Mouse (Mus musculus) sigmoid colon, adult 10 weeks (tissue): ENCODE results near the gene Snrnp70. TPM values are rescaled to one million over a fixed set of nuclear protein-coding genes. Genes with fewer than 3 reads are reported as not detected.

Experiments
- polyA plus RNA-seq: library from polyadenylated mRNA; stranded (reverse); fragments of 350-450 nt; fragmentation: Illumina TruSeq; extraction: RNeasy Lipid Tissue Mini Kit (QIAGEN cat#74804); gene quantifications from one replicate; pipeline ENCODE4 v1.2.3, GENCODE M21; 2014; ENCODE audit warnings: low read depth, low replicate concordance

The Snrnp70 gene
- polyA plus RNA-seq = 119 TPM

DNA sequence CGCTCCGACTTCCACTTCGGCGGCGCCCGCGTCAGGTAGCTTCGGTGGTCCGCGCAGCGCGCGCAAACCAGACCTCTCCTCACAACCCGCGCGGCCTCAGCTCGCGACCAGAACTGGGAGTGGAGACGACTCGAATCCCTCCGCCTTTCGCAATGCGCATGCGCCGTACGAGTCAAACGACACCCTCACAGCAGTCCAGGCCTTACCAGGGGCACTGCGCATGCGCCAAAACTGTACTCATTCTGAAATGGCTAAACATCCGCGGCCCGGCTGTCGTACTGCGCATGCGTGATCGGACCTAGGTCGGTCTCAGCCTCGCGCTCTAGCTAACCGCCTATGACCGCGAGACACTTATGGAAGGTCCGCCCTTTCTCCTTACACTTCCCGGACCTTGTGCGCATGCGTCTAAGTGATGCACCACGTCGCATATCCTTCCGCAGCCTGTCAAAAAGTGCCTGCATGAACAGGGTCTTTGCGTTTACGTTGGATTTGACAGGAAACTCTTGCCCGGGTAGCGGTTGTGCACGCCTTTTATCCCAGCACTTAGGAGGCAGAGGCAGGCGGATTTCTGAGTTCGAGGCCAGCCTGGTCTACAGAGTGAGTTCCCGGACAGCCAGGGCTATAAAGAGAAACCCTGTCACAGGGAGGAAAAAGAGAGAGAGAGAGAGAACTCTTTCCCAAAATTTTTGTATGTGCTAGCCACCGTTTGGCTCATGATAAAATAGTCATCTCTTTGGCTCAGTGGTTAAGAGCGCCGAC lies at the start of gene Snrnp70:
Gene Snrnp70, minus strand, starts transcription at position 165 of the 759 bp plus-strand sequence.

GRCm38 (mm10) chr7:45437521-45438276 lies 42.2 kb upstream of the Snrnp70 start, which contains the start of gene Ruvbl2:
Ruvbl2 (minus strand) TSS chr7:45438096.

DNA sequence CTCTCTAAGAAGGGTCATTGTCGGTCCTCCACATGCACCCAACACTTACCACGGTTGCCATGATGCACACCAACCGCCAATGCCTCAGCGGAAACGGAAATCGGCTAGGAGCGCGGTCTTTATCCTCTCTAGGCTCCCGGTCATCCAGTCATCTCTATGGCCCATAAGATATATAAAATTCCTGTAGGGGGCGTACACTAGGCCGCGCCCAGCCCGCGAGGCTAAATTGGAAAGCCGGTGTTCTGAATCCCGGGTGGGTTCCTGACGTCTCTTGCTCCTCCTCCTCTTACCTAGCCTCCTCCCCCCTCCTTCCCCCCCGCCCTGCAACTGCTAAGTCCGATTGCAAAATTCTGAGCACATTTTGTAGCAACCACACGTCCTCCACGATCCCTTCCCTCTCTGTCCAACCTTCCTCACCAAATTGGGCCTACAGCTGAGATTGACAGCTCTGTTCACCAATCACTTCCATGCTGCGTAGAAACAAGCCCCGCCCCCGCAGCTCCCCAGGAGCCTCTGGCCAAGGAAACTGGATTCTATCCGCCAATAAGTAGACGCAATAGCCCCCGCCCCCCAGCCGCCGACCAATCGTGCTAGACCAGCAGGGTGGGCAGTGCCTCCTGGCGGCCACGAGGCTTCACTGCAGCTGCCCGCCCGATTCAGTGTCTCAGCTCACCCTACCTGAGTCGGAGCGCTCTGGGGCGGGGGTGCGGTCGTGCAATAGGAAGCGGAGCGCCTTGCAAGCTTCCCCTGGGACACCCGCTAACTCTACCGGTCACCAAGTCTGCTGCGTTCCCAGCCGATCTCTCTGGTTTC lies 38.9 kb upstream of the Snrnp70 start, which contains the start of gene Gys1:
Gene Gys1, plus strand, starts transcription at position 642 of the 813 bp plus-strand sequence.

DNA sequence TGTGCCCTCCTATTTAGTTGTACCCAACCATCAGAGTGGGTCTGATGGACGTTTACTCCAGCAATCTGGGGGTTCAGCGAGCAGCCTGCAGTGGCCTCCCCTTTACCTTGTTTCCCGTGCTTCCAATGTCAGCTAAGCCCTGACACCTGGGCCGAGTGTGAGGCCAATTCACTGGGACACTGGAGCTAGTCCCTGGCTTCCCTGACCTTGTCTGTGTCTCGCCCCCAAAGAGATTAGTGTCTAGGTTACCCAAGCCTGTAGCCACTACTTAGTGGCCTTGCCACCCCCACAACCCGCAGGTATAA lies 25.0 kb upstream of the Snrnp70 start, which contains the start of gene Lhb:
Gene Lhb, plus strand, starts transcription at position 206 of the 305 bp plus-strand sequence.

DNA sequence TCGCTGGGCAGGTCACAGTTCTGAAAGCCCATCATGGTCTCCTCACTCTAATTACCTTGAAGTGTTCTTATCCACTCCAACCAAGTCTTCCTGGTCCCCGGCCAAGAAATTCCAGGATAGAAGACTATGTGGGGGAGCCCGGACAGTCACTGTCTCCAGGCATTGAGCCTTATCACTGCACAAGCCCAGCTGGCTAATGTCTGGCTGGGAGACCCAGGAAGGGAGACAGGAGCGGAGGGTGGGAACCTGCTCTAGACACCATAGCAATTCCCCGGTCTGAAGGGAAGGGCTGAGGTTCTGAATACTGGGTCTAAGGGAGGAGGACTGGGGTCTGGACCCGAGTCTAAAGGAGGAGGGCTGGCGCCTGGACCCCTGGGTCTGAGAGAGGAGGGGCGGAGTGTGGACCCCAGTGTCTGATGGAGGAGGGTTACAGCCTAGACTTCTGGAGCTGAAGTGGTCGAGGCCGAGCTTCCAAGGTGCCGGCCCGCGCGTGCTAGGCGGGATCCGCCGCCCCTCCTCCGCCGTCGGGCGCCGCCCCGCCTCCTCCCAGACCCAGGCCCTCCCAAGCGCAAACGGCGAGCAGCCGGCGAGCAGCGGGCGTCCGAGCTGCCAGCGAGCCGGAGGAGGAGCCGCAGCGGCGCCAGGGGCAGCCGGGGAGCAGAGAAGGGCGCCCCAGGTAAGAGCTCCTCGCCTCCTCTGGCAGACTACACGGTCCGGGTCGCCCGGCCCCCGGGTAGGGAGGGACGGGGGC lies 17.7 kb upstream of the Snrnp70 start, which contains the start of gene Ntf5:
Gene Ntf5, plus strand, starts transcription at position 583 of the 751 bp plus-strand sequence.

DNA sequence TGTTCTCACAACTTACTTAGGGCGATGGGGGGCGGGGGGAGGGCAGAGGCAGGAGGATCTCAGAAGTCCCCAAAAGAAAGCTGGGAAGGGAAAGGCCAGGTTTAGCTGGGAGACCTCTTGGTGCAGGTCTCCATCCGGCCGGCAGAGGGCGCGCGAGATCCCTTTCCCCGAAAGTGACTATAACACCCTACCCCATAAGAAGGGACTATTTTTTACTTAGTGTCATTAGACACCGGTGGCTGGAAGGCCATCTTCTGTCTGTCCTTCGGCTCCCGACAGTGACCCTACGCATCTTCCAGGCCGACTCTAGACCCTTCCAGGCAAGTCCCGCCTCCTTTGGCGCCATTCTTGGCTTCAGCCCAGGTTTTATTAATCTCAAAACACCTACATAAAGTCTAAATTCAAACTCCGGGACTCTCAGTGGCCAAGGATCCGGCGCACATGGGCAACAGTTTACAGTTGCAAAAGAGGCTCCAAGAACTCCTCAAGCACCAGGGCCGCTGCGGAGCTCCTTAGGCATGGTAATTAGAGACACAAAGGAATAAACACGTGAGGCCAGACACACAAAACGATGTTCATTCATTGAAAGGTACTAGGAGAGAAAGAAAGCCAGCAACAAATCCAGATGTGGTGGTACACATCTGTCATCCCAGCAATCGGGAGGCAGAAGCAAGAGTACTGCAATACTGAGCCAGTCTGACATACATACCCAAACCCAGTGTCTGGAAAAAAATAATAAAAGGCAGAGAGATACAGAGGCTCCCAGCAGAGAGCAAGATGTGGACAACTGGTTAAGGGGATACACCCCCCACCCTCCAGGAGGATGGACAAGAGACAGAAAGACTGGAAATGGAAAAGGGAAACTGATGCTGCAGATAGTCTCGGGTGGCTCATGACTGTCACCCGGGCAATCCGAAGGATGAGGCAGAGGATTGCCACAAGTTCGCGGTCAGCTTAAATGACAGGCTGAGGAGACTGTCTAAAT lies 9.8 kb upstream of the Snrnp70 start, which contains the start of gene Kcna7:
Gene Kcna7, plus strand, starts transcription at position 563 of the 985 bp plus-strand sequence.

DNA sequence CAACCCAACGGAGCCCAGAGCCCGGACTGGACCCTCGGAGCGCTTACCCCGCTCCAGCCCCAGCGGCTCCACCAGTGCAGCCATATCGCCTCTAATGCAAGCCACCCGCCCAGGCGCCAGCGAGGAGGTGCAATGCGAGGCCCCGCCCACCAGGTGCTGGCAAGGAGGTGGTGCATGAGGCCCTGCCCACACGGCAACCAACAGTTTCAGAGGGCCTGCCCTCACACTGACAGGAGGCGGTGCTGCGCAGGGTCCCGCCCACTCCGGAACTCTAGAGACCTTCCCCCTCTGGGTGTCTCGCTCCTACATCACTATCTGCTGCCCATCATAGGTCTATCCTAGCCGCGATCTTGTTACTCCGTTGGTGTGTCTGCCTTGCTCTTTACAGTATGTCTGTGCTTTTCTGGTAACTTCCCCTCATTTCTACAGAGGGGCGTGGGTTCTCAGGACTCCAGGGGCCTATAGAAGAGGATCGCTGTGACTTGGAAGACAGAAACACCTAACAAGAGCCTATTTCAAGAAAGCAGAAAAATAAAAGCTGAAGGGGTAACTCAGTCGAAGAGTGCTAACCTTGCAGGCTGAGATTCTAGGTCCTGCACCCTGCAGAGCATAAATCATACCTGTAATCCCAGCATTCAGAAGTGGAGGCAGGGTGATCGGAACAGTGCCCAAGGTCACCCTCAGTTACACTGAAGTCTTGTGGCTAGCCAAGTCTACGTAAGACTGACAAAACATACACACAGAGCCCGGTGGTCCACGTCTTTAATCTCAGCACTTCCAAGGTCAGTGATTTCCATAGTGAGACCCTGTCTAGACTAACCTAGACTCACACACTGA lies 24.8 kb downstream of the Snrnp70 start, which contains the start of gene Lin7b:
Gene Lin7b, minus strand, starts transcription at position 109 of the 837 bp plus-strand sequence.

DNA sequence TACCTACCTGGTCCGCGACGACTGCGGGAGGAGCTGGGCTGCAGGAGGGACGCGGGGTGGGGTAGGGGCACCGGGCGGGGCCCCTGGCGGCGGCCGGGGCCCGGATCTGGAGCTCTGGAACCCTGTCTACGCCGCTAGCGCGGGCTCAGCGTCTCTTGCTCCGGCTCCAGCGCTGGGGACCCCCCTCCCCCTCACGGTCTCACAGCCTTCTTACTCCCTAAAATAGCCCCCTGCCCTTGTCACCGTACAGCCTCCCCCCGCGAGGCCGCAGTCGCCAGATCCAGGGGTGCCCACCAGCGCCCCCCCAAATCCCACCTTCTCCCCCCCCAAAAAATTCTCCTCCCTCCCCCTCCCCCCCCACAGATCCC lies 28.9 kb downstream of the Snrnp70 start, which contains the start of gene Ppfia3:
Gene Ppfia3, minus strand, starts transcription at position 368 of the 368 bp plus-strand sequence.

GRCm38 (mm10) chr7:45335056-45335455 lies 60.5 kb downstream of the Snrnp70 start, which contains the start of gene Hrc:
Hrc (plus strand) TSS chr7:45335290.

GRCm38 (mm10) chr7:45333431-45333982 lies 62.0 kb downstream of the Snrnp70 start, which contains the start of gene Trpm4:
Trpm4 (minus strand) TSS chr7:45333780.

Other genes with a start within 250 kb of the Snrnp70 start
- 1.2 TPM for gene Pih1d1, start 241.4 kb downstream of the Snrnp70 start, polyA plus RNA-seq
- gene Aldh16a1, start 241.2 kb downstream of the Snrnp70 start, polyA plus RNA-seq = 12.3 TPM
- not detected for gene Slc17a7, start 231.8 kb downstream of the Snrnp70 start, polyA plus RNA-seq
- not detected for gene Gfy, start 216.2 kb downstream of the Snrnp70 start, polyA plus RNA-seq
- not detected for gene Pth2, start 214.7 kb downstream of the Snrnp70 start, polyA plus RNA-seq
- not detected for gene Ccdc155, start 190.8 kb downstream of the Snrnp70 start, polyA plus RNA-seq
- not detected for gene Dkkl1, start 183.6 kb downstream of the Snrnp70 start, polyA plus RNA-seq
- 1.1 TPM for gene Tead2, start 180.0 kb downstream of the Snrnp70 start, polyA plus RNA-seq
- 3.6 TPM for gene Cd37, start 156.6 kb downstream of the Snrnp70 start, polyA plus RNA-seq
- gene Slc6a16, start 154.7 kb downstream of the Snrnp70 start, polyA plus RNA-seq = not detected
- gene Slc6a21, start 118.2 kb downstream of the Snrnp70 start, polyA plus RNA-seq = not detected
- gene Trpm4, start 62.0 kb downstream of the Snrnp70 start, polyA plus RNA-seq = 8.2 TPM
- gene Hrc, start 60.5 kb downstream of the Snrnp70 start, polyA plus RNA-seq = 0.28 TPM
- 0.41 TPM for gene Ppfia3, start 28.7 kb downstream of the Snrnp70 start, polyA plus RNA-seq
- not detected for gene Lin7b, start 25.2 kb downstream of the Snrnp70 start, polyA plus RNA-seq
- gene Kcna7, start 9.9 kb upstream of the Snrnp70 start, polyA plus RNA-seq = not detected
- gene Ntf5, start 18.0 kb upstream of the Snrnp70 start, polyA plus RNA-seq = not detected
- gene Lhb, start 25.1 kb upstream of the Snrnp70 start, polyA plus RNA-seq = not detected
- 2.6 TPM for gene Gys1, start 39.1 kb upstream of the Snrnp70 start, polyA plus RNA-seq
- gene Ruvbl2, start 42.4 kb upstream of the Snrnp70 start, polyA plus RNA-seq = 0.63 TPM
- gene Ftl1, start 64.1 kb upstream of the Snrnp70 start, polyA plus RNA-seq = 3.0 TPM
- 1.4 TPM for gene Bax, start 71.2 kb upstream of the Snrnp70 start, polyA plus RNA-seq
- gene Tulp2, start 86.1 kb upstream of the Snrnp70 start, polyA plus RNA-seq = not detected
- not detected for gene Gm45808, start 91.1 kb upstream of the Snrnp70 start, polyA plus RNA-seq
- 3.8 TPM for gene Dhdh, start 93.1 kb upstream of the Snrnp70 start, polyA plus RNA-seq
- gene Nucb1, start 114.7 kb upstream of the Snrnp70 start, polyA plus RNA-seq = 82.6 TPM
- gene Ppp1r15a, start 130.5 kb upstream of the Snrnp70 start, polyA plus RNA-seq = 1.0 TPM
- gene Plekha4, start 130.6 kb upstream of the Snrnp70 start, polyA plus RNA-seq = 0.25 TPM
- gene Hsd17b14, start 159.2 kb upstream of the Snrnp70 start, polyA plus RNA-seq = not detected
- 2.6 TPM for gene Bcat2, start 174.4 kb upstream of the Snrnp70 start, polyA plus RNA-seq
- not detected for gene Fgf21, start 219.7 kb upstream of the Snrnp70 start, polyA plus RNA-seq
- 0.38 TPM for gene Fut1, start 221.5 kb upstream of the Snrnp70 start, polyA plus RNA-seq
- gene Izumo1, start 226.1 kb upstream of the Snrnp70 start, polyA plus RNA-seq = not detected
- gene Rasip1, start 231.7 kb upstream of the Snrnp70 start, polyA plus RNA-seq = not detected
- 0.19 TPM for gene Mamstr, start 244.2 kb upstream of the Snrnp70 start, polyA plus RNA-seq